Mouse (Mus musculus) ES-E14 (cell line): ENCODE data around the gene Atad1. TPM values are rescaled to one million over a fixed set of nuclear protein-coding genes. Genes with fewer than 3 reads are reported as not detected.

Source experiments
- DNase-seq: peaks from one replicate; pipeline ENCODE4 v3.0.0-alpha.2; 2013; ENCODE audit warnings: low read depth, low spot score
- H3K27ac ChIP-seq: 2 replicates; pipeline ENCODE4 v1.5.1; 2012; ENCODE audit warnings: low read depth, mild to moderate bottlenecking, low read length, moderate library complexity, mixed read lengths; ENCODE audit not compliant: poor library complexity, insufficient read depth, severe bottlenecking
- H3K36me3 ChIP-seq: 2 replicates; pipeline ENCODE4 v1.6.1; 2012; ENCODE audit warnings: mild to moderate bottlenecking, low read length, moderate library complexity, mixed read lengths; ENCODE audit not compliant: control insufficient read depth, poor library complexity, insufficient read depth, severe bottlenecking
- H3K4me1 ChIP-seq, 2 experiments: fragments of 150-350 bp in 1 of 2; sonication (generic) in 1 of 2; 2 replicates each; pipeline ENCODE4 v1.6.1; 2012; ENCODE audit warnings: low read length in 2 of 2, mild to moderate bottlenecking in 1 of 2, mixed read lengths in 1 of 2; ENCODE audit not compliant: control insufficient read depth in 2 of 2, insufficient read depth in 2 of 2, poor library complexity in 1 of 2
- H3K4me3 ChIP-seq, 2 experiments: fragments of 150-350 bp in 1 of 2; sonication (generic) in 1 of 2; 2 replicates each; pipeline ENCODE4 v1.5.1; 2012; ENCODE audit warnings: low read length in 2 of 2, low read depth in 1 of 2, mild to moderate bottlenecking in 1 of 2, mixed read lengths in 1 of 2; ENCODE audit not compliant: insufficient read depth in 1 of 2, poor library complexity in 1 of 2, severe bottlenecking in 1 of 2
- H3K9ac ChIP-seq: 2 replicates; pipeline ENCODE4 v1.6.1; 2012; ENCODE audit warnings: low read depth, mild to moderate bottlenecking, low read length, mixed read lengths; ENCODE audit not compliant: poor library complexity, insufficient read depth, severe bottlenecking
- H3K9me3 ChIP-seq: fragments of 150-350 bp; sonication (generic); 2 replicates; pipeline ENCODE4 v1.6.1; 2012; ENCODE audit warnings: low read depth, mild to moderate bottlenecking, low read length; ENCODE audit not compliant: control insufficient read depth, insufficient read depth
- CHD2 ChIP-seq: IDR thresholded peaks from 2 replicates; pipeline ENCODE4 v1.6.1; 2014; ENCODE audit warnings: mild to moderate bottlenecking, low read depth, low read length, inconsistent platforms
- HCFC1 ChIP-seq: IDR thresholded peaks from 2 replicates; pipeline ENCODE4 v1.6.1; 2012; ENCODE audit warnings: low read length, inconsistent platforms, borderline replicate concordance; ENCODE audit not compliant: insufficient read depth
- MAFK ChIP-seq: IDR thresholded peaks from 2 replicates; pipeline ENCODE4 v1.6.1; 2014; ENCODE audit warnings: mild to moderate bottlenecking, low read depth, low read length, inconsistent platforms; ENCODE audit not compliant: insufficient read depth
- ZC3H11A ChIP-seq: IDR thresholded peaks from 2 replicates; pipeline ENCODE4 v1.6.1; 2012; ENCODE audit warnings: low read depth, mild to moderate bottlenecking, inconsistent platforms, low read length, borderline replicate concordance
- ZNF384 ChIP-seq: IDR thresholded peaks from 2 replicates; pipeline ENCODE4 v1.6.1; 2012; ENCODE audit warnings: low read depth, low read length, inconsistent platforms
- in situ Hi-C, 2 experiments: fragments of 600-800 bp; cut with MboI; formaldehyde crosslinking; loops; one replicate each; pipeline ENCODE4 v1.15.1; 2025; ENCODE audit warnings: low sequenced_read_pairs in 2 of 2, inconsistent platforms in 1 of 2; ENCODE audit not compliant: unreplicated experiment in 2 of 2
- total RNA-seq: library from RNA; depleted of rRNA; stranded (reverse); fragments of 300-350 nt; gene quantifications from 2 replicates; pipeline ENCODE4 v1.2.3, GENCODE M21; 2012

Gene Atad1
- total RNA-seq, 1 experiment = 84.9 TPM

- in situ Hi-C loops = no loop called here
- Histone ChIP-seq H3K9ac (no peak overlapping the region), H3K36me3 (no peaks in the 10 kb centered on the region), H3K4me1 (no peaks in the 10 kb centered on the region), H3K4me3 (no peak overlapping the region), H3K9me3 (no peaks in the 10 kb centered on the region), H3K27ac (no peak overlapping the region)
- no peak for DNase-seq
- TF ChIP-seq CHD2 (no peak), HCFC1 (no peak), ZNF384 (no peak), MAFK (no peak), ZC3H11A (no peak)
These were observed 88.5 kb downstream of the Atad1 start for GRCm38 (mm10) chr19:32651046-32651445.

DNA sequence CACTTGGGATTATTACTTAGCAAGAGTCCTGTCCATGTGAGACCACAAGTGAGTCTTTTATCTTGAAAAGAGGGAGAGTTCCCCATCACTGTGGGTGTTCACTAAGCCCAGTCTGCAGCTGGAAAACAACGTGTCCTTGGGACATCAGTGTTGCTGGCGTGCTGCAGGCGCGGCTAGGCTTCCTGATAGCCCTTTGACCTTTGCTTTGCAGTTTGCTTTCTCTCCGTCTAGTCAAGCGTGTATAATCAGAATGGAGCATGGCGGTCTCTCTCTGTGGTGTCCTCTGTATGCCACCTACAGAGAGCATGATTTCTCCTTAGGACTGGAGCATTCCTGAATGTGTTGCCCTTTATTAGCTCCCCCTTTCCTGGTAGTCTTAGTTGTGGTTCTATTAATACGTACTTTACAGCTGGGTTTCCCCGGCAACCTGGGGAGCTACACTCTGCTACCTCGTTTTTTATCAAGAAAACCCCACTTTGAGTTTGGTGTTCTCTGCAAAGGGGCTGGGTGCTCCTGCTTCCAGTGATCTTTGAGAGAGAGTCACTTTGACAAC lies 91.5 kb downstream of the Atad1 start:
- in situ Hi-C loops = no loop called here
- Histone ChIP-seq H3K27ac (no peak overlapping the region), H3K4me3 (no peak overlapping the region), H3K9me3 (no peaks in the 10 kb centered on the region), H3K36me3 (no peaks in the 10 kb centered on the region), H3K9ac (no peak overlapping the region), H3K4me1 (no peaks in the 10 kb centered on the region)
- DNase-seq = no peak
- TF ChIP-seq ZNF384 = no peak
- no peak for TF ChIP-seq CHD2
- TF ChIP-seq ZC3H11A = no peak
- TF ChIP-seq HCFC1 = no peak
- no peak for TF ChIP-seq MAFK

DNA sequence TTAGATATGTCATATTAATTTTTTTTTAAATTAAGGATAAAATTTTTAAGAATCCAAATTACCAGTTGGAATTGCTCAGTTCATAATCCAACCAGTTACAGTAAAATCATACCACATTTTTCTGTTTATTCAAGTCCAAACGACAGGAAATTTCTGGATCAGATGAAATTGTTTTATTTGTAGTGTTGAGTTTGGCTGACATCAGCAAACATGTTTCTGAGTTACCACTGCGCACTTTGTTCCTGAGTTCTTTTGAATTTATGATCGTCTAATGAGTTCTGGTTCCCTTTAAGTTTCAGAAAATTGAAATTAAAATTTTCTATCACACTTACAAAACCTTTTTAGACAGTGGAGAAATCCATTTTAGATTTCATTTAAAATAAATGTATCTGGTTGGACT lies 93.2 kb downstream of the Atad1 start:
- in situ Hi-C loops = no loop called here
- H3K9me3 ChIP-seq = no peaks in the 10 kb centered on the region
- no peak overlapping the region for H3K4me3 ChIP-seq
- H3K4me1 ChIP-seq = no peaks in the 10 kb centered on the region
- no peak overlapping the region for H3K9ac ChIP-seq
- no peaks in the 10 kb centered on the region for H3K36me3 ChIP-seq
- TF ChIP-seq CHD2 (no peak), ZNF384 (no peak), ZC3H11A (no peak), HCFC1 (no peak), MAFK (no peak)
- H3K27ac ChIP-seq = no peak overlapping the region
- no peak for DNase-seq

GRCm38 (mm10) chr19:32645939-32646338 lies 93.6 kb downstream of the Atad1 start:
- TF ChIP-seq HCFC1 (no peak), ZNF384 (no peak), CHD2 (no peak), ZC3H11A (no peak), MAFK (no peak)
- H3K36me3 ChIP-seq = no peaks in the 10 kb centered on the region

GRCm38 (mm10) chr19:32643642-32644041 lies 95.9 kb downstream of the Atad1 start:
- no peaks in the 10 kb centered on the region for H3K4me1 ChIP-seq
- no peaks in the 10 kb centered on the region for H3K36me3 ChIP-seq
- H3K9ac ChIP-seq = no peak overlapping the region
- no peak overlapping the region for H3K27ac ChIP-seq
- no peak overlapping the region for H3K4me3 ChIP-seq
- TF ChIP-seq ZC3H11A (no peak), ZNF384 (no peak), HCFC1 (no peak), MAFK (no peak), CHD2 (no peak)
- DNase-seq = no peak
- no peaks in the 10 kb centered on the region for H3K9me3 ChIP-seq
- in situ Hi-C loops = no loop called here

More at GRCm38 (mm10) chr19:32645939-32646338, 93.6 kb downstream of the Atad1 start:
- no peak overlapping the region for H3K4me3 ChIP-seq
- in situ Hi-C loops = no loop called here
- no peak for DNase-seq
- no peaks in the 10 kb centered on the region for H3K4me1 ChIP-seq
- no peak overlapping the region for H3K27ac ChIP-seq
- no peak overlapping the region for H3K9ac ChIP-seq
- no peaks in the 10 kb centered on the region for H3K9me3 ChIP-seq
